Mouse (Mus musculus): ENCODE data around the gene B830017H08Rik. TPM values are rescaled to one million over a fixed set of nuclear protein-coding genes. Genes with fewer than 3 reads are reported as not detected.

Gene B830017H08Rik
- polyA plus RNA-seq, 1 experiment from 2014 or later: 0.56 TPM

- Histone ChIP-seq H3K9me3 (no peaks in the 10 kb centered on the region), H3K4me1 (replicated peaks) (peaks cover 86% of the 10 kb centered on the region), H3K27me3 (peaks cover 76% of the 10 kb centered on the region), H3K9ac (replicated peaks) (no peak overlapping the region; the same call in 1 of the 2 replicates), H3K36me3 (peaks cover 44% of the 10 kb centered on the region), H3K27ac (no peak overlapping the region), H3K4me2 (peak overlapping the region; percentile 60), H3K4me3 (replicated peaks) (peak overlapping the region; percentile 32)
- 6% methylated on average over 7 of the region's 7 CpGs for WGBS
- no peak for ATAC-seq (ENCODE audit: insufficient number of reproducible peaks, insufficient read depth, low FRiP score, low TSS enrichment, low read depth)
Observed at GRCm38 (mm10) chr16:17801777-17802455, 31.0 kb upstream of the B830017H08Rik start.

- no peak for ATAC-seq (ENCODE audit: insufficient number of reproducible peaks, insufficient read depth, low FRiP score, low TSS enrichment, low read depth)
- H3K27me3 ChIP-seq: peaks cover 78% of the 10 kb centered on the region
- H3K4me3 ChIP-seq (replicated peaks): peak overlapping the region; percentile 32
- WGBS: 7% methylated on average over 18 of the region's 18 CpGs
- H3K4me2 ChIP-seq: peak overlapping the region; percentile 60
- H3K9me3 ChIP-seq: no peaks in the 10 kb centered on the region
- H3K36me3 ChIP-seq: peaks cover 49% of the 10 kb centered on the region
- H3K4me1 ChIP-seq (replicated peaks): peaks cover 91% of the 10 kb centered on the region
- peak overlapping the region; percentile 52; the same call in 1 of the 2 replicates for H3K9ac ChIP-seq (replicated peaks)
- H3K27ac ChIP-seq: no peak overlapping the region
Observed at GRCm38 (mm10) chr16:17802456-17802838, 30.5 kb upstream of the B830017H08Rik start.

DNA sequence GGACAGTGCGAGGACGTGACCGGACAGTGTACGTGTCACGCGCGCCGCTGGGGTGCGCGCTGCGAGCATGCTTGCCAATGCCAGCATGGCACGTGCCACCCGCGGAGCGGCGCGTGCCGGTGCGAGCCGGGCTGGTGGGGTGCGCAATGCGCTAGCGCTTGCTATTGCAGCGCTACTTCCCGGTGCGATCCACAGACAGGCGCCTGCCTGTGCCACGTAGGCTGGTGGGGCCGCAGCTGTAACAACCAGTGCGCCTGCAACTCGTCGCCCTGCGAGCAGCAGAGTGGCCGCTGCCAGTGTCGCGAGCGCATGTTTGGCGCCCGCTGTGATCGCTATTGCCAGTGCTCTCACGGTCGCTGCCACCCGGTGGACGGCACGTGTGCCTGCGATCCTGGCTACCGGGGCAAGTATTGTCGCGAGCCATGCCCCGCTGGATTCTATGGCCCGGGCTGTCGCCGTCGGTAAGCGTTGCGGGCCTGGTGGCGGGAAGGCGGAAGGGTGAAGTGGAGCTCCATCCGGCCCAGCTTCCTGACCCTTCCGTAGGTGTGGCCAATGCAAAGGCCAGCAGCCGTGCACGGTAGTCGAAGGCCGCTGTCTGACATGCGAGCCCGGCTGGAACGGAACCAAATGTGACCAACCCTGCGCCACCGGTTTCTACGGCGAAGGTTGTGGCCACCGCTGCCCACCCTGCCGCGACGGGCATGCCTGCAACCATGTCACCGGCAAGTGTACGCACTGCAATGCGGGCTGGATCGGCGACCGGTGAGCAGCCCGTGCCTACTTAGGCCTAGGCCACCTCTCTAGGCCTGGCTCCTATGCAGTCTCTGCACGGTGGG is 29.9 kb upstream of the B830017H08Rik start:
- H3K27ac ChIP-seq: no peak overlapping the region
- H3K9me3 ChIP-seq: no peaks in the 10 kb centered on the region
- peaks cover 78% of the 10 kb centered on the region for H3K27me3 ChIP-seq
- H3K4me1 ChIP-seq (replicated peaks): peaks cover 97% of the 10 kb centered on the region
- peak overlapping the region; percentile 32 for H3K4me3 ChIP-seq (replicated peaks)
- 3% methylated on average over 83 of the region's 83 CpGs for WGBS
- H3K4me2 ChIP-seq: peak overlapping the region; percentile 60
- H3K9ac ChIP-seq (replicated peaks): peak overlapping the region; percentile 52; the same call in 1 of the 2 replicates
- peaks cover 55% of the 10 kb centered on the region for H3K36me3 ChIP-seq
- no peak for ATAC-seq (ENCODE audit: insufficient number of reproducible peaks, insufficient read depth, low FRiP score, low TSS enrichment, low read depth)

GRCm38 (mm10) chr16:17803675-17804448 is 29.1 kb upstream of the B830017H08Rik start:
- H3K4me2 ChIP-seq: peak overlapping the region; percentile 60
- WGBS: 13% methylated on average over 33 of the region's 33 CpGs
- H3K4me1 ChIP-seq (replicated peaks): peaks cover 99% of the 10 kb centered on the region
- H3K27me3 ChIP-seq: peaks cover 76% of the 10 kb centered on the region
- peak overlapping the region; percentile 52; the same call in 1 of the 2 replicates for H3K9ac ChIP-seq (replicated peaks)
- no peaks in the 10 kb centered on the region for H3K9me3 ChIP-seq
- ATAC-seq (ENCODE audit: insufficient number of reproducible peaks, insufficient read depth, low FRiP score, low TSS enrichment, low read depth): no peak
- H3K36me3 ChIP-seq: peaks cover 61% of the 10 kb centered on the region
- H3K27ac ChIP-seq: no peak overlapping the region
- peak overlapping the region; percentile 32 for H3K4me3 ChIP-seq (replicated peaks)

DNA sequence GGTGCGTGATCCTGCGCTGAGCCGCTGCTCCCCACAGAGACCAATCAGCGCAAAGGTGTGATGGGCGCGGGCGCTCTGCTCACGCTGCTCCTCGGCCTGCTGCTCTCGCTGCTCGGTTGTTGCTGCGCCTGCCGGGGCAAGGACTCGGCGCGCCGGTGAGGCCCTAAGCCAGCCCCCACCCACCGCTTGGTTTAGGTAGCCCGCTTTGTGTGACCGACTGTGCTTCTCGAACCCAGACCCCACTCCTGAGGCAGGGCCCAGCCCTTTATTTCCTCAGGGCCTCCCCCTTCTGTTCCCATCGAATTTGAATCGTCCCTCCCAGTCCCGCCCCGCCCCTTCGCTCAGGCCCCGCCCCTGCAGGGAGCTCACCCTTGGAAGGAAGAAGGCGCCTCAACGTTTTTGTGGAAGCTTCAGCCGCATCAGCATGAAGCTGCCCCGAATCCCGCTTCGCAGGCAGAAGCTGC is 28.4 kb upstream of the B830017H08Rik start:
- peaks cover 61% of the 10 kb centered on the region for H3K36me3 ChIP-seq
- peaks cover 99% of the 10 kb centered on the region for H3K4me1 ChIP-seq (replicated peaks)
- WGBS: 3% methylated on average over 33 of the region's 33 CpGs
- H3K4me3 ChIP-seq (replicated peaks): peak overlapping the region; percentile 32
- H3K27me3 ChIP-seq: peaks cover 70% of the 10 kb centered on the region
- H3K27ac ChIP-seq: no peak overlapping the region
- peak overlapping the region; percentile 35; the same call in 1 of the 2 replicates for H3K9ac ChIP-seq (replicated peaks)
- H3K9me3 ChIP-seq: no peaks in the 10 kb centered on the region
- ATAC-seq (ENCODE audit: insufficient number of reproducible peaks, insufficient read depth, low FRiP score, low TSS enrichment, low read depth): peak; percentile 26; the same call in 1 of the 2 replicates
- peak overlapping the region; percentile 60 for H3K4me2 ChIP-seq

DNA sequence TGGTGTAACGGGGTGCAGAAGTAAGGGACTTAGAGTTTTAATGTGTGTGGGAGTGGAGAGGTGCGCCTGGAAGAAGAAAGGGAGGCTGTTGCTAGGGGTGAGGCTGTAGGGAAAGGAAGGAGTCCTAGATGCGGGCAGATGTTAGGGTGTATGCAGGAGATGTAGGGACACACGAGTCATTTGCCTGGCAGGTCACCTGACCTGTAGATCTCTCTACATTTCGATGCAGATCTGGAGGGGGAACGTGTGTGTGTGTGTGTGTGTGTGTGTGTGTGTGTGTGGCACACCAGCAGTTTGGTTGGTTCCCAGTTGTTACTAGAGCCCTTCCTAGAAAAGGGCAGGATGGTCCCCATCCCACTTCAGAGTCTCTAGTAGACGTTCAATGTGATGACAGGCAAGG is 27.9 kb upstream of the B830017H08Rik start:
- 22% methylated on average over 7 of the region's 7 CpGs for WGBS
- Histone ChIP-seq H3K9ac (replicated peaks) (0 out of 2 replicates have a peak overlapping the region, but pooled peaks have one; percentile 35), H3K27me3 (peaks cover 67% of the 10 kb centered on the region), H3K4me2 (peak overlapping the region; percentile 60), H3K27ac (no peak overlapping the region), H3K4me1 (replicated peaks) (peaks cover 99% of the 10 kb centered on the region), H3K4me3 (replicated peaks) (peak overlapping the region; percentile 32; the same call in 1 of the 2 replicates), H3K36me3 (peaks cover 61% of the 10 kb centered on the region), H3K9me3 (no peaks in the 10 kb centered on the region)
- no peak for ATAC-seq (ENCODE audit: insufficient number of reproducible peaks, insufficient read depth, low FRiP score, low TSS enrichment, low read depth)

DNA sequence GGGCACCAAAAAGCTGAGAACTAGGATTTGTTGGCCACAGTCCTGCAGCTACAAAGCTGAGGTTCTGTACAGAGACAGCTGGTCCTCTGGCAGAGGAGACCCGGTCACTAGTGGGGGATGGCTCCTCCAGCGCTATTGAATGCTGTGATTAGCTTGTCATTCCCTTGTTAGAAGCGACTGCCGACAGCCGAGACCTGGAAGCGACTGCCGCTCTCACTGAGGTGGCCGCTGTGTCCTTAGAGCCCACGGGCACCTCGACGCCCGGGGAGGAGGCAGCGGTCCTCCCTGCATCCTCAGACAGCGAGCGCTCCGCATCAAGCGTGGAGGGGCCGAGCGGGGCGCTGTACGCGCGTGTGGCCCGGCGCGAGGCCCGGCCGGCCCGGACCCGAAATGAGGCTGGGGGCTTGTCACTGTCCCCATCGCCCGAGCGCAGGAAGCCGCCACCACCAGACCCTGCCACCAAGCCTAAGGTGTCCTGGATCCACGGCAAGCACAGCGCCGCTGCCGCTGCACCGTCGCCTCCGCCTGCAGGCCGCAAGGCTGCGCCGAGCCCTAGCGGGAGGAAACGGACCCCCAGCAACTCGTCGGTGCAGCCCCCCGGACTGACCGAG is 26.2 kb upstream of the B830017H08Rik start:
- WGBS: 5% methylated on average over 50 of the region's 50 CpGs
- Histone ChIP-seq H3K4me3 (replicated peaks) (peak overlapping the region; percentile 42), H3K4me1 (replicated peaks) (peaks cover 97% of the 10 kb centered on the region), H3K9ac (replicated peaks) (peak overlapping the region; percentile 73), H3K27ac (peak overlapping the region; percentile 90), H3K36me3 (peaks cover 56% of the 10 kb centered on the region), H3K9me3 (no peaks in the 10 kb centered on the region), H3K4me2 (peak overlapping the region; percentile 80), H3K27me3 (peaks cover 54% of the 10 kb centered on the region)
- no peak for ATAC-seq (ENCODE audit: insufficient number of reproducible peaks, insufficient read depth, low FRiP score, low TSS enrichment, low read depth)

GRCm38 (mm10) chr16:17807192-17808009 is 25.5 kb upstream of the B830017H08Rik start:
- Histone ChIP-seq H3K27me3 (peaks cover 47% of the 10 kb centered on the region), H3K27ac (peak overlapping the region; percentile 90), H3K36me3 (peaks cover 56% of the 10 kb centered on the region), H3K4me3 (replicated peaks) (peak overlapping the region; percentile 42), H3K4me1 (replicated peaks) (peaks cover 89% of the 10 kb centered on the region), H3K9ac (replicated peaks) (peak overlapping the region; percentile 73), H3K9me3 (no peaks in the 10 kb centered on the region), H3K4me2 (peak overlapping the region; percentile 80)
- ATAC-seq (ENCODE audit: insufficient number of reproducible peaks, insufficient read depth, low FRiP score, low TSS enrichment, low read depth): 0 out of 2 replicates have a peak, but pooled peaks have one; percentile 22
- 3% methylated on average over 73 of the region's 73 CpGs for WGBS

DNA sequence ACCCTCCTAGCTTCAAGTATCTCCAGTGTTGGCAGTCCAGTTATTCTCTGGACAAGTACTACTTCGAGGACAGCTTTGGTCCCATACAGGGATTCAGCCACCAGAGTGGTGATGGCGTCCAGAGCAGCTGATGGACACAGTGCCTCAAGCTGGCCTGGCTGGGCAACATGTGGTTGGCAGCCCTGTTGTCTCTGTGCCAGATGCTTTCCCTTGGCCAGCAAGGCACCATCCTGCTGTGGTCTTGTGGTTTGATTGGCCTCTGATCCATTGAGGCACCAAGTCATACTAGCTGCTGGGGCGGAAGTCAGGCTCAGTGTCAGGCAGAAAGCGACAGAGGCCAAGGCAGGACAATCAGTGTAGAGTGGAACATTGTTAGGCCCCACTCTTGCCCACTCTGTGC is 23.8 kb upstream of the B830017H08Rik start:
- no peak for ATAC-seq (ENCODE audit: insufficient number of reproducible peaks, insufficient read depth, low FRiP score, low TSS enrichment, low read depth)
- peak overlapping the region; percentile 22 for H3K4me2 ChIP-seq
- H3K27ac ChIP-seq: peak overlapping the region; percentile 98
- no peak overlapping the region for H3K4me3 ChIP-seq (replicated peaks)
- H3K9me3 ChIP-seq: no peaks in the 10 kb centered on the region
- peaks cover 72% of the 10 kb centered on the region for H3K4me1 ChIP-seq (replicated peaks)
- peak overlapping the region; percentile 23; the same call in 1 of the 2 replicates for H3K9ac ChIP-seq (replicated peaks)
- H3K36me3 ChIP-seq: peaks cover 42% of the 10 kb centered on the region
- H3K27me3 ChIP-seq: peaks cover 36% of the 10 kb centered on the region
- 80% methylated on average over 4 of the region's 4 CpGs for WGBS

- no peaks in the 10 kb centered on the region for H3K9me3 ChIP-seq
- peaks cover 33% of the 10 kb centered on the region for H3K27me3 ChIP-seq
- H3K4me2 ChIP-seq: peak overlapping the region; percentile 22
- ATAC-seq (ENCODE audit: insufficient number of reproducible peaks, insufficient read depth, low FRiP score, low TSS enrichment, low read depth): peak; percentile 85
- 6% methylated on average over 7 of the region's 7 CpGs for WGBS
- peak overlapping the region; percentile 34; the same call in 1 of the 2 replicates for H3K9ac ChIP-seq (replicated peaks)
- H3K36me3 ChIP-seq: peaks cover 40% of the 10 kb centered on the region
- no peak overlapping the region for H3K4me3 ChIP-seq (replicated peaks)
- peak overlapping the region; percentile 98 for H3K27ac ChIP-seq
- peaks cover 66% of the 10 kb centered on the region for H3K4me1 ChIP-seq (replicated peaks)
Observed at GRCm38 (mm10) chr16:17809711-17810110, 23.2 kb upstream of the B830017H08Rik start.

Measured in limb, embryonic 12.5 days (tissue).